Mouse (Mus musculus): Measurements from ENCODE around the gene Dhrs1. TPM values are rescaled to one million over a fixed set of nuclear protein-coding genes. Genes with fewer than 3 reads are reported as not detected.

The Dhrs1 gene
- 87.3 TPM for polyA plus RNA-seq (2021)

DNA sequence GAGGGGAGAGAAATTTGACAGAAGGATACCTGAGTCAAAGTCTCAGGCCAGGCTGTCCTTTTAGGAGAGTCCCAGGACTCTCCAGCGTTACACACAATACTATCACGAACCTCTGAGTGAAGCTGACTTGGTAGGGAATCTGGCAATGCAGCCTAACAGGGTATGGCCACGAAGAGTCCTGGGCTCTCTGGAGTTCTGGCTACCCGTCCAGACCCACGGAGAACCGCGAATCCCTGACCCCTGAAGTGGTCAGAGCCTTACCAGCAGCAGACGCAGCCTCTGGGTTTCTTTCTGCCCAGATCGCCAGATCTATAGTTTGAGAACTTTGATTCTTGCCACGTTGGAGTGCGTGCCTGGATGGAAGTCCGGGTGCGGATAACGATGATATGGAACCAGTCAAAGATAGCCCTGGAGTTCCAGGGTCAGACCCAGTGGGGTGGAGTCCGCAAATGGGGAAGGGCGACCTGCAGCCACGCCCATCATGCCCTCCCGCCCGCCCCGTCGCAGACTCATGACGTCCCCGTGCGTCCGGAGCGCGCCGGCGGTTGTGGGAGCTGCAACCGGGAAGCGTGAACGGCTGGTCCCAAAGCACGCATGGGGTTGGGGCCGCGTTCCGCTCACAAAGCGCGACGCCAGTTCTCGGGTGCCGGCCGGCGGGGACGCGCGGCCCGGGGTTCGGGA, at the start of gene Dhrs1, which contains the start of gene Nop9:
Gene Dhrs1, minus strand, starts transcription at position 511 of the 681 bp plus-strand sequence.
Gene Nop9, plus strand, starts transcription at position 514 of the 681 bp plus-strand sequence.
- ATAC-seq (peak; percentile 81), DNase-seq (ENCODE audit: low read depth, low spot score) (no peak)
- ChIA-PET POLR2A (interaction anchor here (2.6 kb wide), 1 partner anchor 63 kb away, joined by 14 read pairs; the partner anchor contains the start of gene Tinf2), CTCF (interaction anchor here (2.1 to 8.2 kb wide), 4 partner anchors 10 to 70 kb away, joined by 8 to 80 read pairs (median 12); partner anchors contain the start of gene Tinf2)
- no peak for TF ChIP-seq CTCF (IDR thresholded peaks at IDR 0.05)
- H3K27me3 ChIP-seq, result no peaks in the 10 kb centered on the region
- in situ Hi-C loops (cut with MboI; ENCODE audit: low pct_unique_long_range_greater_than_20kb), result no loop called here

DNA sequence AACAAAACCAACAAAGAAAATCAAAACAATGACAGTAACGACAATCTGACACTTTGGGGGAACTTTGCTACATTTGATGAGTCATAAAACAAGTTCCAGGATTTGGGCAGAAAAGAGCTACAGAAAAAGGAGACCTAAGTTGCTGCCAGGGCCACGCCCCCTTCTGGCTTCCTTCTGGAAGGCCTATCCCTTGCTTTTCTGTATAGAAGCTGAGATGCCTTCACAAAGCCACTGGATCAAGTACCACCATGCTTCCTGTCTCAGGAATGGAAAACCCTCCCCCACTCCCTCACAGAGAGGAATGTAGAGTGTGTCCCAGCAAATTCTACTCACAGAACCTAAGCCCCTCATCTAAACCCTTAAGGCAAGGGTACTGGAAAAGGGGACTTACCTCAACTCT, 48.5 kb upstream of the Dhrs1 start:
- peaks cover 12% of the 10 kb centered on the region for H3K27me3 ChIP-seq
- ChIA-PET POLR2A (no interaction called here), CTCF (interaction anchor here (1.0 to 1.4 kb wide), 2 partner anchors 13 to 71 kb away, joined by 3 to 5 read pairs; no protein-coding TSS in a partner anchor)
- in situ Hi-C loops (cut with MboI; ENCODE audit: low pct_unique_long_range_greater_than_20kb), result no loop called here
- DNase-seq (ENCODE audit: low read depth, low spot score) (no peak), ATAC-seq (no peak)
- TF ChIP-seq CTCF (IDR thresholded peaks at IDR 0.05), result no peak

- ChIA-PET CTCF (interaction anchor here (1.0 to 1.4 kb wide), 2 partner anchors 12 to 72 kb away, joined by 3 to 5 read pairs; no protein-coding TSS in a partner anchor), POLR2A (no interaction called here)
- peaks cover 12% of the 10 kb centered on the region for H3K27me3 ChIP-seq
- in situ Hi-C loops (cut with MboI; ENCODE audit: low pct_unique_long_range_greater_than_20kb), result no loop called here
- DNase-seq (ENCODE audit: low read depth, low spot score) (no peak), ATAC-seq (no peak)
- TF ChIP-seq CTCF (IDR thresholded peaks at IDR 0.05), result no peak
Observed at GRCm38 (mm10) chr14:55793461-55793860, 48.0 kb upstream of the Dhrs1 start.

DNA sequence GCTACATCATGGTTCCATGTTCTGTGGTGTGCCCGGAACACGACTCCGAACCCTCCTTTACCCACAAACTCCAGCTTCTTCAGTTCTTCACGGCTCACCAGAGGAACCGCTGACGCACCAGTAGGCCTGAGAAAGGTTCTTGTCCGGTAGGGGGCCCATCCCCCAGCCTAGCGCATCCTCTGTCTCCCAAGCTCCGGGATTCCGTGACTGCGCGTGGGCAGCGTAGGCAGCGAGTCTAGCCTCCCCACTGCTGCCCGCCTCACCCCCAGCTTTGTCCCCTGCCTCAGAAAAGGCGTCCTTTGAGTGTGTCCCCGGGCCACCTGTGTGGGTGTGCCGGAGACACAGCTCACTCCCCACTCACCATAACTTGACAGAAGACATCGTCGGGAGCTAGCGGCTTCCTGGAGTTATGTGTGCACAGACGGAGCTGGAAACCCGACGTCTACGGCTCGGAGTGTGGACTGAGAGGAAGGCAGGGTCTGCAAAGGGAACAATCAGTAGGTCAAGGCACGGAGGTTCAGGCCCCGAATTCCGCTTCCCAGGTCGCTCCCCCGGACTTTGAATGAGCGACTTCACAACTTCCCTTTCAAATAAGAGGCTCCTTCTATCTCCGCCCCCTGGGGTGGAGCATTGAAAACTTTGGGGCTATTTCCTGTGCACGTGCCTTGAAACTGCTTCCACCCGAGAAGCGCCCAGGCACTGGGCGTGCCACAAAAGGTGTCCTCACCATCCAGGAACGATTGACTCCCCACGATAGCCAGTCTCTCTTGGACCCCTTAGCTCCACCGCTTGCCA, 43.0 kb upstream of the Dhrs1 start, which contains the start of gene Ripk3:
Gene Ripk3, minus strand, starts transcription at position 610 of the 795 bp plus-strand sequence.
- H3K27me3 ChIP-seq, result peaks cover 49% of the 10 kb centered on the region
- DNase-seq (ENCODE audit: low read depth, low spot score) (no peak), ATAC-seq (no peak)
- ChIA-PET POLR2A (no interaction called here), CTCF (no interaction called here)
- TF ChIP-seq CTCF (IDR thresholded peaks at IDR 0.05), result no peak
- in situ Hi-C loops (cut with MboI; ENCODE audit: low pct_unique_long_range_greater_than_20kb), result no loop called here

DNA sequence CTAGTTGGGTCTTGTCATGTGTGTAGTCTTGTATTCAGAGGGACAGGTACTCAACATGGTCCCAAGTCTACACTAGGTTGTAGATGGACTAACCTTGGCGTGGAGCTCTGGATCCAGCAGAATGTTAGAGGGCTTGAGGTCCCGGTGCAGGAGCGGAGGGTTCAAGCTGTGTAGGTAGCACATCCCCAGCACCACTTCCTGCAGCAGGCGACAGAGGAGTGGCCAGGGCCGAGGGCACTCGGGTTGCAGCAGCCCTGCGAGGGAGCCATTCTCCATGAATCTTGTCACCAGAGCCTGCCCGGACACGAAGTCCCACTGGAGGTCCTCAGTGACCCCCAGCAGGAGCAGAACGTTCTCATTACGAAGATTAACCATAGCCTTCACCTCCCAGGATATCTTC, 42.2 kb upstream of the Dhrs1 start:
- H3K27me3 ChIP-seq, result peaks cover 56% of the 10 kb centered on the region
- ATAC-seq (no peak), DNase-seq (ENCODE audit: low read depth, low spot score) (no peak)
- ChIA-PET POLR2A (no interaction called here), CTCF (no interaction called here)
- no peak for TF ChIP-seq CTCF (IDR thresholded peaks at IDR 0.05)
- in situ Hi-C loops (cut with MboI; ENCODE audit: low pct_unique_long_range_greater_than_20kb), result no loop called here

DNA sequence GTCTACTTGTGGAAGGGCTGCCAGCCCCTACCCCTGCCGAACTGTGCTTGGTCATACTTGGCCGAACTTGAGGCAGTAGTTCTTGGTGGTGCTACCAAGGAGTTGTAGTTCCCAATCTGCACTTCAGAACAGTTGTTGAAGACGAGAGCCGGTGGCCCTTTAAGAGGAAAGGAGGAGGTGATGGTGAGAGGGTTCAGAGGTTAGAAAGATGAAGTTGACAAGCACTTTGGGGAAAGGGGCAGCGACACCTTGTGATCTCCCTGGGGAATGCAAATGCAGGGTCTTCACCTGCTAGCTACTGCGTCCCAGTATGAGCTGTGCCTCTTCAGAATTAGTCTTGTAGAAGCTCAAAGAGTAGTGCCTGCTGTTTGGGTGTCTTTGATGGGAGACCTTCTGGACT, 39.7 kb upstream of the Dhrs1 start:
- ChIA-PET CTCF (no interaction called here), POLR2A (no interaction called here)
- H3K27me3 ChIP-seq, result peaks cover 52% of the 10 kb centered on the region
- no peak for DNase-seq (ENCODE audit: low read depth, low spot score)
- no peak for ATAC-seq
- no peak for TF ChIP-seq CTCF (IDR thresholded peaks at IDR 0.05)
- in situ Hi-C loops (cut with MboI; ENCODE audit: low pct_unique_long_range_greater_than_20kb), result no loop called here

DNA sequence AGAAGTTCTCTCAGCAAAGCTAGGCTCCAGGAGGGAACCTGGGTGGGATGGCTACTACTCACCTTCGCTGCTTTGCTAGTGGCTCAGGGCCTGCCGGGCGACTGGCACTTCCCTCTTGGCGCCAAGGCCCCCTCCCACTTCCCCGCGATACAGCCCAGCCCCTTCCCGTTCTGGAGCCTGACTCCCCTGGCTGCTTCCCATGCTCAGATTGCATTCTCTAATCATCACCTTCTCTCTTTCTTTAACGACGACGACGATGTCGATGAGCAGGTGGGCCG, 38.4 kb upstream of the Dhrs1 start, which contains the start of gene Adcy4:
Gene Adcy4, minus strand, starts transcription at position 138 of the 278 bp plus-strand sequence.
- in situ Hi-C loops (cut with MboI; ENCODE audit: low pct_unique_long_range_greater_than_20kb), result no loop called here
- ChIA-PET CTCF (no interaction called here), POLR2A (no interaction called here)
- DNase-seq (ENCODE audit: low read depth, low spot score) (no peak), ATAC-seq (no peak)
- H3K27me3 ChIP-seq, result peaks cover 55% of the 10 kb centered on the region
- TF ChIP-seq CTCF (IDR thresholded peaks at IDR 0.05), result no peak

DNA sequence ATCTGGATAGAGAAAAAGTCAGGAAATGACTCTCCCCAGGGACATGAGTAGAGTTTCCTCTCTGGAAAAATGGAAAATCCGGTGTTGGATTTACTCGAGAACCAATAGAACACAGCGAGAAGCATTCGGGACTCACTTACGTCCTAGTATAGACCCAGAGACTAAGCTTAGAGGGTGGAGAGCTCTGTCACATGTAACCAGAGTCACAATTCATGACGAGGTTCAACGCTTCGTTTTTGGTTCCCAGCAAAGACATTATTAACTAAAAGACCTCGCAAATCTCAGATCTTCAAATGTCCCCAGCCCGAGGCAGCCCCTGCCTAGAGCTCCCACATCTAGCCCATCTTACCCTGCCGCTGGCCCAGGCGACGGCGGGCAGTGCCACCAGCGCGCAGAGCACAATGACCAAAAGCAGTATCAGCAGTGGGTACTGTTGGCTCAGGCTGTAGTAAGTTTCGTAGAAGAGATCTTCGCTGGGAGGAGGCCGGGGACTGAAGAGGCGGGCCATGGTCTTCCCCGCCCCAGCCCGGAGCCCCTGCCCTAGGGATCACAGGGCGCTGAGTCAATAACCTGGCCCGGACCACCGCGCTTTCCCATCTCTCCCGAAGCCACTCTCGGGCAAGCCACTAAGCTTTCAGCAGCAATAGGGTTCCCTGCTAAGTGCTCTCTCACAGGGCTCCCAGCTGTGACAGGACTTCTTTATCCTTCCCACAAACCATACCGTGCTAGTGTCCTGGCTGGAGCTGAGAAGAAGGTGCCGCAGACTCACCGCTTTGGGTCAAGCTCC, 37.9 kb upstream of the Dhrs1 start:
- in situ Hi-C loops (cut with MboI; ENCODE audit: low pct_unique_long_range_greater_than_20kb), result no loop called here
- peaks cover 54% of the 10 kb centered on the region for H3K27me3 ChIP-seq
- POLR2A ChIA-PET, result no interaction called here
- DNase-seq (ENCODE audit: low read depth, low spot score) (no peak), ATAC-seq (no peak)
- CTCF ChIA-PET, result no interaction called here
- TF ChIP-seq CTCF (IDR thresholded peaks at IDR 0.05), result no peak

DNA sequence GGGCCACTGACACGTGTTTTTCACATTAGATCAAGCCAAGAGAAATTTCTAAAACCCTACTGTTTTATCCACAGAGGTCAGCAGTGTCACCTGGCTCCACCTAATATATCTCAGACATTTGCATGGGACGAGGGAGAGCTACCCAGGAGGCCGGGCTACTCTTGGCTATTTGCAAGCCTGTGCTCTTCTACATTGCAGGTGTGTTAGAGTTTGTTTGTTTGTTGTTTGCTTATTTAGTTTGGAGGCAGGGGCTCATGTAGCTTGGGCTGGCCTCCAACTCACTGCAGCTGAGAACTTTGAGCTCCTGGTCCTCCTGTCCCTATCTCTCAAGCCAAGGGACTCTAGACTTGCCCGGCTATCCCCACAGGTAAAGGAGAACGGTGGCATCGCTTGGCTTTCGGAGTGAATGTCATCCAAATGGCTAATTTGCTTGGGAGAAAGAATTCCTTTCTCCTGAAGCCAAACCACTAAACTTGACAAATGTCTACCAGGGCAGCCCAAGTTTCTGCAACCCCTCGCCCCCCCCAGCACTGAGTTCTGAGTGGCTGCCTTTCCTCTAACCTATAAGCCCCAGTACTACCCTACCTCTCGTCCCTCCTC, 37.0 kb upstream of the Dhrs1 start:
- H3K27me3 ChIP-seq, result peaks cover 45% of the 10 kb centered on the region
- POLR2A ChIA-PET, result no interaction called here
- CTCF ChIA-PET, result interaction anchor here (2.3 kb wide), 1 partner anchor 81 kb away, joined by 14 read pairs; no protein-coding TSS in a partner anchor
- no peak for ATAC-seq
- in situ Hi-C loops (cut with MboI; ENCODE audit: low pct_unique_long_range_greater_than_20kb), result no loop called here
- DNase-seq (ENCODE audit: low read depth, low spot score), result no peak
- TF ChIP-seq CTCF (IDR thresholded peaks at IDR 0.05), result no peak

DNA sequence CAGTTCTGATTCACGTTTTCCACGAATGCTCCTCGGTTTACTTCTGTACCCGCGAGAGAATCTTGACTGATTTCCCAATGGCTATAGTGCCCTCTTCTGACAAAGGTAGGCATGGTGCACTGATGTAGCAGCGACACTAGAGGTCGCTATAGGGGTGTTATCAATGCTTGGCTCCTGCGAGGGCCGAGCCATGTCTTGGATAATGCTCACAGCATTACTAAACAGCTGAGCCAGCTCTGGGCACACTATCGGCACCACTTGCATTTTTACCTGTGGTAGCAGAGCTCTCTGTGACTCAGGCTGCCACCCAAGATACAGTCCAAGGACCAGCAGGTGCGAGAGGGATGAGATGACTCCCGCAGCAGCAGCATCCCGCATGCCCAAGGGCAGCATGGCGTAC, 35.8 kb upstream of the Dhrs1 start:
- CTCF ChIA-PET, result interaction anchor here (0.8 to 2.3 kb wide), 13 partner anchors 9 to 108 kb away, joined by 3 to 14 read pairs (median 4); no protein-coding TSS in a partner anchor
- H3K27me3 ChIP-seq, result peaks cover 37% of the 10 kb centered on the region
- TF ChIP-seq CTCF (IDR thresholded peaks at IDR 0.05), result no peak
- DNase-seq (ENCODE audit: low read depth, low spot score) (peak; percentile 49), ATAC-seq (peak; percentile 86)
- POLR2A ChIA-PET, result no interaction called here
- in situ Hi-C loops (cut with MboI; ENCODE audit: low pct_unique_long_range_greater_than_20kb), result no loop called here

All from Patski (cell line).